ENCODE assay signal across 15 mouse cellular contexts in the genomic region with DNA sequence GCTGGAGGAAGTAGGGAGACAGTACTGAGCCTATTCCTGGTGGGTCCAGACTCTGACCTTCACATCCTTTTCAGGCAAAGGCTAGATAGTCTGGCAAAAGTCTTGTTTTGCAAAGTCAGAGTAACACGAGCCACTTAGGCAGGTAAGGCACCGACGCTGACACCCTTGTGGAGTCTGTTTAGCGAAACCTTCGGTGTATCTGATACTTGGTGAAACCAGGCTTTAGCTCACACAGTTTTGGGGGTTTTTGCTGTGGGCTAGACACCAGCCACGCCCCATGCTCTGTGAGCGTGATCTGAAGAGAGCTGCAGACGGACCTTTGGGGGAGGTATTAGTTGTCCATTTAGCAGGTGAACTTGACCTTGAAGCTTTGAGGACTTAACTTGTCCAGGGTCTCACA. TPM values are rescaled to one million over a fixed set of nuclear protein-coding genes. Genes with fewer than 3 reads are reported as not detected.
DNase-seq lines count a peak whose midpoint lies in the region; ATAC-seq lines count a peak whose summit lies in the region.
"Had no signal": no experiment of that assay in that cellular context is flagged by ENCODE, and none has a peak within 500 bp of the region (broad histone marks: within the 10 kb centered on the region; RNA-seq: fewer than 3 reads in every experiment).

No protein-coding gene starts in this region.

- no peaks in the 10 kb centered on the region for H3K27me3 ChIP-seq in embryonic facial prominence, embryonic 13.5 days
- H3K27me3 ChIP-seq in forebrain, embryonic 16.5 days (replicated peaks; ENCODE audit: control insufficient read depth, insufficient read depth, low read length), result no peaks in the 10 kb centered on the region
- peaks cover 10% of the 10 kb centered on the region for H3K27me3 ChIP-seq in limb, embryonic 10.5 days (ENCODE audit: low read depth, poor library complexity, severe bottlenecking)
- H3K27me3 ChIP-seq in neural tube, embryonic 12.5 days (replicated peaks), result no peaks in the 10 kb centered on the region
- H3K27me3 ChIP-seq in kidney, embryonic 15.5 days, result peaks cover 9% of the 10 kb centered on the region

- peaks cover 28% of the 10 kb centered on the region for H3K36me3 ChIP-seq in embryonic facial prominence, embryonic 13.5 days
- peaks cover 2% of the 10 kb centered on the region; the same call in 1 of the 2 replicates for H3K36me3 ChIP-seq in forebrain, embryonic 16.5 days (ENCODE audit: control insufficient read depth, insufficient read depth)
- H3K36me3 ChIP-seq in limb, embryonic 10.5 days, result peaks cover 67% of the 10 kb centered on the region
- H3K36me3 ChIP-seq in neural tube, embryonic 12.5 days, result peaks cover 36% of the 10 kb centered on the region
- peaks cover 14% of the 10 kb centered on the region; the same call in 1 of the 2 replicates for H3K36me3 ChIP-seq in kidney, embryonic 15.5 days
- H3K36me3 ChIP-seq: lung, embryonic 15.5 days had no signal

- no peaks in the 10 kb centered on the region for H3K9me3 ChIP-seq in embryonic facial prominence, embryonic 13.5 days
- H3K9me3 ChIP-seq in forebrain, embryonic 16.5 days (ENCODE audit: control insufficient read depth, low read length), result no peaks in the 10 kb centered on the region
- H3K9me3 ChIP-seq in limb, embryonic 10.5 days (replicated peaks), result no peaks in the 10 kb centered on the region
- H3K9me3 ChIP-seq in neural tube, embryonic 12.5 days, result no peaks in the 10 kb centered on the region
- H3K9me3 ChIP-seq in kidney, embryonic 15.5 days (replicated peaks), result no peaks in the 10 kb centered on the region
- H3K9me3 ChIP-seq: heart, embryonic 13.5 days; lung, embryonic 15.5 days had no signal

- DNase-seq in limb, embryonic 10.5 days (ENCODE audit: low spot score), result no peak
- DNase-seq in thymus, postnatal 10 days (ENCODE audit: low spot score in 2 of 2), result no peak
- DNase-seq in heart, adult 9 months (ENCODE audit: low spot score in 2 of 2), result no peak
- no peak for DNase-seq in lung, postnatal 4 days
- DNase-seq: cerebellum, adult 18-20 months; gastrocnemius, postnatal 14 days; kidney, adult 9 months; thymus, adult 2 months had no signal

- 61% methylated on average over 8 of the region's 8 CpGs for WGBS in embryonic facial prominence, embryonic 13.5 days
- WGBS in forebrain, embryonic 16.5 days, result 47% methylated on average over 8 of the region's 8 CpGs
- 87% methylated on average over 8 of the region's 8 CpGs for WGBS in limb, embryonic 10.5 days
- 76% methylated on average over 8 of the region's 8 CpGs for WGBS in neural tube, embryonic 12.5 days
- WGBS in kidney, embryonic 15.5 days, result 76% methylated on average over 8 of the region's 8 CpGs

- ATAC-seq in embryonic facial prominence, embryonic 13.5 days (ENCODE audit: insufficient number of reproducible peaks, insufficient read depth, low FRiP score, low TSS enrichment, low read depth), result no peak
- ATAC-seq in forebrain, embryonic 16.5 days, result no peak
- no peak for ATAC-seq in neural tube, embryonic 12.5 days (ENCODE audit: low FRiP score, low read depth)
- ATAC-seq in kidney, embryonic 15.5 days (replicated peaks; ENCODE audit: low FRiP score), result no peak

- no peak overlapping the region for H3K4me3 ChIP-seq in embryonic facial prominence, embryonic 13.5 days
- H3K4me3 ChIP-seq in forebrain, embryonic 16.5 days (replicated peaks; ENCODE audit: low read length), result no peak overlapping the region; the same call in 1 of the 2 replicates
- H3K4me3 ChIP-seq in limb, embryonic 10.5 days, result no peak overlapping the region; the same call in 1 of the 2 replicates
- peak overlapping the region; percentile 100; the same call in 1 of the 2 replicates for H3K4me3 ChIP-seq in neural tube, embryonic 12.5 days
- no peak overlapping the region for H3K4me3 ChIP-seq in kidney, embryonic 15.5 days (replicated peaks)
- H3K4me3 ChIP-seq: heart, embryonic 13.5 days; lung, embryonic 15.5 days had no signal

- H3K4me2 ChIP-seq in embryonic facial prominence, embryonic 13.5 days, result peak overlapping the region; percentile 88
- peak overlapping the region; percentile 92 for H3K4me2 ChIP-seq in forebrain, embryonic 16.5 days (ENCODE audit: low read length)
- peak overlapping the region; percentile 81 for H3K4me2 ChIP-seq in neural tube, embryonic 12.5 days (replicated peaks)
- no peak overlapping the region for H3K4me2 ChIP-seq in kidney, embryonic 15.5 days
- H3K4me2 ChIP-seq: heart, embryonic 13.5 days; liver, embryonic 11.5 days; lung, embryonic 15.5 days had no signal

- H3K9ac ChIP-seq in embryonic facial prominence, embryonic 13.5 days, result peak overlapping the region; percentile 98; the same call in 1 of the 2 replicates
- H3K9ac ChIP-seq in forebrain, embryonic 16.5 days (replicated peaks; ENCODE audit: low read depth, low read length), result peak overlapping the region; percentile 100
- peak overlapping the region; percentile 100 for H3K9ac ChIP-seq in neural tube, embryonic 12.5 days
- no peak overlapping the region for H3K9ac ChIP-seq in kidney, embryonic 15.5 days
- H3K9ac ChIP-seq: heart, embryonic 13.5 days; lung, embryonic 15.5 days had no signal

- H3K4me1 ChIP-seq in embryonic facial prominence, embryonic 13.5 days, result peaks cover 81% of the 10 kb centered on the region
- H3K4me1 ChIP-seq in forebrain, embryonic 16.5 days (replicated peaks; ENCODE audit: control insufficient read depth, insufficient read depth, low read length), result peaks cover 80% of the 10 kb centered on the region
- H3K4me1 ChIP-seq in limb, embryonic 10.5 days, result peaks cover 94% of the 10 kb centered on the region
- H3K4me1 ChIP-seq in neural tube, embryonic 12.5 days, result peaks cover 75% of the 10 kb centered on the region
- peaks cover 88% of the 10 kb centered on the region for H3K4me1 ChIP-seq in kidney, embryonic 15.5 days

- peak overlapping the region; percentile 97; the same call in 1 of the 2 replicates for H3K27ac ChIP-seq in embryonic facial prominence, embryonic 13.5 days
- H3K27ac ChIP-seq in forebrain, embryonic 16.5 days (ENCODE audit: low read length), result peak overlapping the region; percentile 93
- H3K27ac ChIP-seq in limb, embryonic 10.5 days, result 0 out of 2 replicates have a peak overlapping the region, but pooled peaks have one; percentile 27
- H3K27ac ChIP-seq in neural tube, embryonic 12.5 days, result peak overlapping the region; percentile 99
- H3K27ac ChIP-seq in kidney, embryonic 15.5 days, result no peak overlapping the region
- H3K27ac ChIP-seq: heart, embryonic 13.5 days; lung, embryonic 15.5 days had no signal

RNA-seq across cellular contexts. Expression of a gene that starts 3.8 kb away (rescaled TPM):
- polyA plus RNA-seq in embryonic facial prominence, embryonic 13.5 days (2015; fragmentation: Nextera tagmentation; extraction: Ambion mirVana), result 22.3 and 23.9 TPM in 2 replicates
- polyA plus RNA-seq in forebrain, embryonic 16.5 days (2015; fragmentation: Nextera tagmentation; extraction: Ambion mirVana), result 53.9 and 62.2 TPM in 2 replicates
- polyA plus RNA-seq in limb, embryonic 10.5 days (2016; fragmentation: Nextera tagmentation; extraction: Ambion mirVana), result 54.0 and 60.6 TPM in 2 replicates
- 122 and 129 TPM in 2 replicates for polyA plus RNA-seq in neural tube, embryonic 12.5 days (2016; fragmentation: Nextera tagmentation; extraction: Ambion mirVana)
- polyA plus RNA-seq in kidney, embryonic 15.5 days (2015; fragmentation: Nextera tagmentation; extraction: Ambion mirVana), result 21.1 and 22.0 TPM in 2 replicates

RNA-seq across cellular contexts. Expression of a gene that starts 32.9 kb away (rescaled TPM):
- not detected in 2 replicates for polyA plus RNA-seq in embryonic facial prominence, embryonic 13.5 days (2015; fragmentation: Nextera tagmentation; extraction: Ambion mirVana)
- not detected in 2 replicates for polyA plus RNA-seq in forebrain, embryonic 16.5 days (2015; fragmentation: Nextera tagmentation; extraction: Ambion mirVana)
- polyA plus RNA-seq in limb, embryonic 10.5 days (2016; fragmentation: Nextera tagmentation; extraction: Ambion mirVana), result not detected in 2 replicates
- not detected in 2 replicates for polyA plus RNA-seq in neural tube, embryonic 12.5 days (2016; fragmentation: Nextera tagmentation; extraction: Ambion mirVana)
- 0.61 and 1.2 TPM in 2 replicates for polyA plus RNA-seq in kidney, embryonic 15.5 days (2015; fragmentation: Nextera tagmentation; extraction: Ambion mirVana)

RNA-seq across cellular contexts. Expression of a gene that starts 51.3 kb away (rescaled TPM):
- polyA plus RNA-seq in embryonic facial prominence, embryonic 13.5 days (2015; fragmentation: Nextera tagmentation; extraction: Ambion mirVana), result 24.8 and 28.1 TPM in 2 replicates
- polyA plus RNA-seq in forebrain, embryonic 16.5 days (2015; fragmentation: Nextera tagmentation; extraction: Ambion mirVana), result 32.7 and 37.6 TPM in 2 replicates
- polyA plus RNA-seq in limb, embryonic 10.5 days (2016; fragmentation: Nextera tagmentation; extraction: Ambion mirVana), result 16.0 and 18.5 TPM in 2 replicates
- 23.8 and 24.9 TPM in 2 replicates for polyA plus RNA-seq in neural tube, embryonic 12.5 days (2016; fragmentation: Nextera tagmentation; extraction: Ambion mirVana)
- 24.6 and 25.0 TPM in 2 replicates for polyA plus RNA-seq in kidney, embryonic 15.5 days (2015; fragmentation: Nextera tagmentation; extraction: Ambion mirVana)
